ENCODE assay signal across 12 mouse cellular contexts in genomic region chr3:37353951-37354481, GRCm38 (mm10). TPM values are rescaled to one million over a fixed set of nuclear protein-coding genes. Genes with fewer than 3 reads are reported as not detected.
DNase-seq lines count a peak whose midpoint lies in the region; ATAC-seq lines count a peak whose summit lies in the region.
"Had no signal": no experiment of that assay in that cellular context is flagged by ENCODE, and none has a peak within 500 bp of the region (broad histone marks: within the 10 kb centered on the region; RNA-seq: fewer than 3 reads in every experiment).

No protein-coding gene starts in this region.

- peaks cover 2% of the 10 kb centered on the region; the same call in 1 of the 2 replicates for H3K4me1 ChIP-seq in kidney, embryonic 14.5 days (ENCODE audit: control insufficient read depth, insufficient read depth, low read length)
- 0 out of 2 replicates have a peak, but pooled peaks cover 3% of the 10 kb centered on the region for H3K4me1 ChIP-seq in embryonic facial prominence, embryonic 11.5 days (ENCODE audit: control insufficient read depth, insufficient read depth, low read length)

- DNase-seq in kidney, postnatal 25 days: no peak
- peak; percentile 69 for DNase-seq in embryonic facial prominence, embryonic 11.5 days (ENCODE audit: low spot score)
- DNase-seq in gastrocnemius, adult 8-10 months (ENCODE audit: low spot score in 2 of 2): peak; percentile 41 to 69
- peak; percentile 22 for DNase-seq in lung, postnatal 14 days
- DNase-seq in urinary bladder, postnatal 25 days (ENCODE audit: low spot score): no peak
- DNase-seq in thymus, postnatal 0 days (ENCODE audit: low spot score): no peak
- DNase-seq: cerebellum, adult 18-20 months; layer of hippocampus, adult 9-11 months; left cerebral cortex, postnatal 4 days had no signal

- WGBS in kidney, embryonic 14.5 days: 62% methylated on average over 10 of the region's 10 CpGs
- WGBS in embryonic facial prominence, embryonic 11.5 days: 44% methylated on average over 10 of the region's 10 CpGs

- H3K27ac ChIP-seq in kidney, embryonic 14.5 days (ENCODE audit: low read depth, low read length): peak overlapping the region; percentile 1; the same call in 1 of the 2 replicates
- H3K27ac ChIP-seq in embryonic facial prominence, embryonic 11.5 days (replicated peaks; ENCODE audit: low read depth, low read length): peak overlapping the region; percentile 41; the same call in 1 of the 2 replicates
- H3K27ac ChIP-seq: forebrain, embryonic 15.5 days had no signal

- no peak overlapping the region for H3K4me2 ChIP-seq in kidney, embryonic 14.5 days (replicated peaks; ENCODE audit: low read depth, low read length)
- no peak overlapping the region; the same call in 1 of the 2 replicates for H3K4me2 ChIP-seq in embryonic facial prominence, embryonic 11.5 days (ENCODE audit: low read depth, low read length)
- H3K4me2 ChIP-seq: forebrain, embryonic 15.5 days had no signal

- no peaks in the 10 kb centered on the region for H3K9me3 ChIP-seq in kidney, embryonic 14.5 days (ENCODE audit: control insufficient read depth, low read length)
- H3K9me3 ChIP-seq in embryonic facial prominence, embryonic 11.5 days (replicated peaks; ENCODE audit: control insufficient read depth, low read length): no peaks in the 10 kb centered on the region
- H3K9me3 ChIP-seq: forebrain, embryonic 15.5 days had no signal

- H3K4me3 ChIP-seq in kidney, embryonic 14.5 days (ENCODE audit: low read length): no peak overlapping the region
- H3K4me3 ChIP-seq in embryonic facial prominence, embryonic 11.5 days (ENCODE audit: low read depth, low read length): no peak overlapping the region
- H3K4me3 ChIP-seq: forebrain, embryonic 15.5 days had no signal

- peaks cover 4% of the 10 kb centered on the region for H3K27me3 ChIP-seq in kidney, embryonic 14.5 days (ENCODE audit: control insufficient read depth, insufficient read depth, low read length)
- H3K27me3 ChIP-seq in embryonic facial prominence, embryonic 11.5 days (ENCODE audit: control insufficient read depth, insufficient read depth, low read length): peaks cover 7% of the 10 kb centered on the region; the same call in 1 of the 2 replicates

- no peaks in the 10 kb centered on the region for H3K36me3 ChIP-seq in kidney, embryonic 14.5 days (ENCODE audit: control insufficient read depth, insufficient read depth, low read length)
- no peaks in the 10 kb centered on the region for H3K36me3 ChIP-seq in embryonic facial prominence, embryonic 11.5 days (replicated peaks; ENCODE audit: control insufficient read depth, insufficient read depth, low read depth, low read length)
- H3K36me3 ChIP-seq: forebrain, embryonic 15.5 days had no signal

- ATAC-seq in kidney, embryonic 14.5 days (ENCODE audit: low FRiP score, low TSS enrichment): peak; percentile 64; the same call in 1 of the 2 replicates
- peak; percentile 83; the same call in 1 of the 2 replicates for ATAC-seq in embryonic facial prominence, embryonic 11.5 days (replicated peaks; ENCODE audit: insufficient number of reproducible peaks, low FRiP score, low TSS enrichment, low read depth)
- ATAC-seq: forebrain, embryonic 15.5 days; intestine, embryonic 16.5 days had no signal

- H3K9ac ChIP-seq in kidney, embryonic 14.5 days (ENCODE audit: low read depth, low read length): no peak overlapping the region
- no peak overlapping the region for H3K9ac ChIP-seq in embryonic facial prominence, embryonic 11.5 days (replicated peaks; ENCODE audit: low read length)
- H3K9ac ChIP-seq: forebrain, embryonic 15.5 days had no signal

RNA-seq across cellular contexts. Expression of gene Fgf2, which starts 5.9 kb away (rescaled TPM):
- 1.4 and 2.2 TPM in 2 replicates for polyA plus RNA-seq in kidney, embryonic 14.5 days (2014; fragmentation: Nextera tagmentation; extraction: Ambion mirVana)
- 1.3 and 1.6 TPM in 2 replicates for polyA plus RNA-seq in embryonic facial prominence, embryonic 11.5 days (2014; fragmentation: Nextera tagmentation; extraction: Ambion mirVana)
- total RNA-seq in gastrocnemius, adult 8-10 months (2022): 10 to 100 TPM in 1 of 4 experiments, 1 to 10 TPM in 3; 5.9 to 11.5 (median 7.3) TPM
- polyA plus RNA-seq in thymus, postnatal 0 days (2015; fragmentation: Nextera tagmentation; extraction: Ambion mirVana): 0.22 and 1.1 TPM in 2 replicates

RNA-seq across cellular contexts. Expression of gene Cetn4, which starts 41.5 kb away (rescaled TPM):
- polyA plus RNA-seq in kidney, embryonic 14.5 days (2014; fragmentation: Nextera tagmentation; extraction: Ambion mirVana): 1.2 and 3.7 TPM in 2 replicates
- polyA plus RNA-seq in embryonic facial prominence, embryonic 11.5 days (2014; fragmentation: Nextera tagmentation; extraction: Ambion mirVana): 1.8 and 2.2 TPM in 2 replicates
- under 1 TPM in 1 of 4 experiments, not detected in 3; 0.63 TPM for total RNA-seq in gastrocnemius, adult 8-10 months (2022)
- 1.8 and 2.6 TPM in 2 replicates for polyA plus RNA-seq in thymus, postnatal 0 days (2015; fragmentation: Nextera tagmentation; extraction: Ambion mirVana)

RNA-seq across cellular contexts. Expression of gene Bbs12, which starts 41.7 kb away (rescaled TPM):
- 8.7 and 10.6 TPM in 2 replicates for polyA plus RNA-seq in kidney, embryonic 14.5 days (2014; fragmentation: Nextera tagmentation; extraction: Ambion mirVana)
- 10.7 and 11.6 TPM in 2 replicates for polyA plus RNA-seq in embryonic facial prominence, embryonic 11.5 days (2014; fragmentation: Nextera tagmentation; extraction: Ambion mirVana)
- total RNA-seq in gastrocnemius, adult 8-10 months (2022): under 1 TPM; 0.36 to 0.82 (median 0.63) TPM
- polyA plus RNA-seq in thymus, postnatal 0 days (2015; fragmentation: Nextera tagmentation; extraction: Ambion mirVana): 4.6 and 5.0 TPM in 2 replicates

Comparison
In these comparisons a context has a peak if more than half of its experiments do, and no peak if none do; other contexts are left out.
1. DNase-seq: peak in embryonic facial prominence, embryonic 11.5 days (single experiment), gastrocnemius, adult 8-10 months (2 of 2) and lung, postnatal 14 days (single experiment); none in kidney, postnatal 25 days (0 of 2), urinary bladder, postnatal 25 days (single experiment) and thymus, postnatal 0 days (single experiment).